Mouse (Mus musculus): ENCODE measurements at regions not wholly inside any gene's neighbourhood (a gene's known extent, or its start where the extent isn't known, plus 50 kb on each side); places are given as distances from the start of the nearest gene placed in this dataset.

GRCm38 (mm10) chr2:159014553-159014952, 219.9 kb downstream of the Dhx35 start:
- H3K27ac ChIP-seq (ENCODE audit: insufficient read depth, low read length) = no peak overlapping the region
- TF ChIP-seq POLR2A (IDR thresholded peaks at IDR 0.05; ENCODE audit: low read depth, low read length) = no peak
- TF ChIP-seq CTCF (IDR thresholded peaks at IDR 0.05; ENCODE audit: extremely low read depth, insufficient read depth, insufficient read length, insufficient replicate concordance) = no peak
- no peak for DNase-seq (ENCODE audit: low read depth in 1 of 2, low spot score in 2 of 2)
- no peaks in the 10 kb centered on the region for H3K36me3 ChIP-seq (ENCODE audit: control insufficient read depth, insufficient read depth, low read length)
- no peak overlapping the region for H3K4me3 ChIP-seq (ENCODE audit: extremely low read depth, insufficient read depth, insufficient read length)
- no peaks in the 10 kb centered on the region for H3K27me3 ChIP-seq (ENCODE audit: control insufficient read depth, insufficient read depth, low read length)
- 80% methylated on average over 8 of the region's 8 CpGs for WGBS
- H3K4me1 ChIP-seq (ENCODE audit: control insufficient read depth, insufficient read depth, insufficient read length) = no peaks in the 10 kb centered on the region

DNA sequence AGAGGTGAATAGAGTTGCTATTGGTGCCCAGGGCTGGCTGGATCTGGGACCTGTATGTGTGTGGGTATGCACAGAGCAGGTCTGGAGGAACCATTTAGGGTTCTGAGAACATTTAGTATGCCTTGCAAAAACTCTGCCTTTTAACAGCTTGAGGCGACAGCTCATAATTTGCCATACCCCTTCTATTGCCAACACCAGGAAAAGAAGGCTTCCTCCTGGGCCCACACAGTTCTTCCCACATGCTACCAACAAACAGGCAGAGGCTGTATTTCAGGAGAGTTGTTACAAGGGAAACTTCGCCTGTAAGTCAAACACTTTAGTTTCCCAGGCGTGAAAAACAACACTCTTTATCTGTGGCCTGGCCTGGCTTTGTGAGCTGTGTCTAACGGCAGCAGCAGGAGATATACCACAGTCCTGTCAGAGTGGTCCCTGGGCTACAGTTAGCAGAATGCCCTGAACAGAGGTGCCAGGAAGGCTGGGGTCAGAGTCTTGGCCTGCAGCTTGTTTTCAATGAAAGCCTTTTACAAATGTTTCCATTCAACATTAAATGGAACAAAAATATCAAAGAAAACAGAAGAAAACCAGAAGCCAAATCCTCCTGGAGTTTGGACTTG, 225.4 kb downstream of the Dhx35 start:
- no peaks in the 10 kb centered on the region for H3K36me3 ChIP-seq (ENCODE audit: control insufficient read depth, insufficient read depth, low read length)
- WGBS = 61% methylated on average over 4 of the region's 4 CpGs
- no peaks in the 10 kb centered on the region for H3K4me1 ChIP-seq (ENCODE audit: control insufficient read depth, insufficient read depth, insufficient read length)
- H3K4me3 ChIP-seq (ENCODE audit: extremely low read depth, insufficient read depth, insufficient read length) = no peak overlapping the region
- no peak for DNase-seq (ENCODE audit: low read depth in 1 of 2, low spot score in 2 of 2)
- no peak overlapping the region for H3K27ac ChIP-seq (ENCODE audit: insufficient read depth, low read length)
- no peaks in the 10 kb centered on the region for H3K27me3 ChIP-seq (ENCODE audit: control insufficient read depth, insufficient read depth, low read length)
- no peak for TF ChIP-seq CTCF (IDR thresholded peaks at IDR 0.05; ENCODE audit: extremely low read depth, insufficient read depth, insufficient read length, insufficient replicate concordance)
- TF ChIP-seq POLR2A (IDR thresholded peaks at IDR 0.05; ENCODE audit: low read depth, low read length) = no peak

DNA sequence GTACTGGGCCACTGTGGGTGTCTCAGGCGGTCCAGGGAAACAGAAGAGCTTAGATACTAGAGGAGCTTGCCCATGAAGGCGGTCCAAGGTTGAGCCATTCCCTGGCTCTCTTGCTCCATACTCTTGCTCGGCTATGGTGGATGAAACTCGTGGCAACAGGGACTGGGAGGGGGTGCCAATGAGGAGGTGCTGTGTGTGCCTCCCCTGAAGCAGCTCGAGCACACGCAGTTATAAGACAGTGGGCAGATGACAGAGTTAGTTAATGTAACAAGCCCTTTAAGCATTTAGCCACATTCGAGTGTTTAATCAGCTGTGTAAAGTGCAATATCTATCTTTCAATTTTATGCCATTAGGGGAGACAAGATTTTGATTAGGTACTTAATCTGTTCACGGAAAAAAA, 237.5 kb downstream of the Dhx35 start:
- Histone ChIP-seq H3K27ac (ENCODE audit: insufficient read depth, low read length) (no peak overlapping the region), H3K4me3 (ENCODE audit: extremely low read depth, insufficient read depth, insufficient read length) (no peak overlapping the region), H3K4me1 (ENCODE audit: control insufficient read depth, insufficient read depth, insufficient read length) (no peaks in the 10 kb centered on the region), H3K36me3 (ENCODE audit: control insufficient read depth, insufficient read depth, low read length) (no peaks in the 10 kb centered on the region), H3K27me3 (ENCODE audit: control insufficient read depth, insufficient read depth, low read length) (no peaks in the 10 kb centered on the region)
- DNase-seq (ENCODE audit: low read depth in 1 of 2, low spot score in 2 of 2) = no peak
- TF ChIP-seq CTCF (IDR thresholded peaks at IDR 0.05; ENCODE audit: extremely low read depth, insufficient read depth, insufficient read length, insufficient replicate concordance) = no peak
- TF ChIP-seq POLR2A (IDR thresholded peaks at IDR 0.05; ENCODE audit: low read depth, low read length) = no peak
- 84% methylated on average over 8 of the region's 8 CpGs for WGBS

DNA sequence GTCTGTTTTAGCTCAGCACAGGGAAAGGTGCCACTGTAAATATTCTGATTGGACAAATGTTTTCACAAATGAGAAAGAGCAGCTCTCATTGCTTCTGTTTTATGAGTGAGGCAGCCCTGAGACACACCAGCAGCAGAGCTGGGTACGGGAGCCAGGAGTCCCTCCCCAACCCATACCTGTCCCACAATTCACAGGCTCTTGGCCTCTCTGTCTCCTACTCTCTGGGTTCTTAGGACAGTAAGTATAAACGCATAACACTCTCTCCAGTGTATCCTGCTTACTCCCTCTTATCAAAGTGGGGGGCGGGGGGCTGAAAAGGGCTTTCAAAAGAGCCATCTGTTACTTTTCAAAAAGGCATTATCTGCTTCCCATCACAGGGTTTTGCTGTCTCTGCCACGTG, 245.3 kb downstream of the Dhx35 start:
- Histone ChIP-seq H3K27ac (ENCODE audit: insufficient read depth, low read length) (no peak overlapping the region), H3K27me3 (ENCODE audit: control insufficient read depth, insufficient read depth, low read length) (no peaks in the 10 kb centered on the region), H3K36me3 (ENCODE audit: control insufficient read depth, insufficient read depth, low read length) (no peaks in the 10 kb centered on the region), H3K4me3 (ENCODE audit: extremely low read depth, insufficient read depth, insufficient read length) (no peak overlapping the region), H3K4me1 (ENCODE audit: control insufficient read depth, insufficient read depth, insufficient read length) (no peaks in the 10 kb centered on the region)
- WGBS = 42% methylated on average over 4 of the region's 4 CpGs
- no peak for TF ChIP-seq POLR2A (IDR thresholded peaks at IDR 0.05; ENCODE audit: low read depth, low read length)
- no peak for TF ChIP-seq CTCF (IDR thresholded peaks at IDR 0.05; ENCODE audit: extremely low read depth, insufficient read depth, insufficient read length, insufficient replicate concordance)
- no peak for DNase-seq (ENCODE audit: low read depth in 1 of 2, low spot score in 2 of 2)

GRCm38 (mm10) chr2:159053534-159053933, 258.9 kb downstream of the Dhx35 start:
- Histone ChIP-seq H3K27me3 (ENCODE audit: control insufficient read depth, insufficient read depth, low read length) (no peaks in the 10 kb centered on the region), H3K4me1 (ENCODE audit: control insufficient read depth, insufficient read depth, insufficient read length) (no peaks in the 10 kb centered on the region), H3K4me3 (ENCODE audit: extremely low read depth, insufficient read depth, insufficient read length) (no peak overlapping the region), H3K27ac (ENCODE audit: insufficient read depth, low read length) (no peak overlapping the region), H3K36me3 (ENCODE audit: control insufficient read depth, insufficient read depth, low read length) (no peaks in the 10 kb centered on the region)
- TF ChIP-seq CTCF (IDR thresholded peaks at IDR 0.05; ENCODE audit: extremely low read depth, insufficient read depth, insufficient read length, insufficient replicate concordance) (no peak), POLR2A (IDR thresholded peaks at IDR 0.05; ENCODE audit: low read depth, low read length) (no peak)
- 40% methylated on average over 10 of the region's 10 CpGs for WGBS
- DNase-seq (ENCODE audit: low read depth in 1 of 2, low spot score in 2 of 2) = no peak

GRCm38 (mm10) chr2:159053936-159054335, 259.3 kb downstream of the Dhx35 start:
- TF ChIP-seq CTCF (IDR thresholded peaks at IDR 0.05; ENCODE audit: extremely low read depth, insufficient read depth, insufficient read length, insufficient replicate concordance) (peak; percentile 31; the same call in 1 of the 2 replicates), POLR2A (IDR thresholded peaks at IDR 0.05; ENCODE audit: low read depth, low read length) (no peak)

GRCm38 (mm10) chr2:159054451-159054850, 259.8 kb downstream of the Dhx35 start:
- no peak overlapping the region for H3K4me3 ChIP-seq (ENCODE audit: extremely low read depth, insufficient read depth, insufficient read length)
- no peaks in the 10 kb centered on the region for H3K4me1 ChIP-seq (ENCODE audit: control insufficient read depth, insufficient read depth, insufficient read length)
- no peaks in the 10 kb centered on the region for H3K27me3 ChIP-seq (ENCODE audit: control insufficient read depth, insufficient read depth, low read length)
- WGBS = 80% methylated on average over 3 of the region's 3 CpGs
- TF ChIP-seq CTCF (IDR thresholded peaks at IDR 0.05; ENCODE audit: extremely low read depth, insufficient read depth, insufficient read length, insufficient replicate concordance) = no peak
- no peak for TF ChIP-seq POLR2A (IDR thresholded peaks at IDR 0.05; ENCODE audit: low read depth, low read length)
- DNase-seq (ENCODE audit: low read depth in 1 of 2, low spot score in 2 of 2) = no peak
- no peaks in the 10 kb centered on the region for H3K36me3 ChIP-seq (ENCODE audit: control insufficient read depth, insufficient read depth, low read length)
- H3K27ac ChIP-seq (ENCODE audit: insufficient read depth, low read length) = peak overlapping the region; percentile 18; the same call in 1 of the 2 replicates

More at GRCm38 (mm10) chr2:159053936-159054335, 259.3 kb downstream of the Dhx35 start:
- no peaks in the 10 kb centered on the region for H3K36me3 ChIP-seq (ENCODE audit: control insufficient read depth, insufficient read depth, low read length)
- no peaks in the 10 kb centered on the region for H3K27me3 ChIP-seq (ENCODE audit: control insufficient read depth, insufficient read depth, low read length)
- peak overlapping the region; percentile 18; the same call in 1 of the 2 replicates for H3K27ac ChIP-seq (ENCODE audit: insufficient read depth, low read length)
- 62% methylated on average over 4 of the region's 4 CpGs for WGBS
- no peaks in the 10 kb centered on the region for H3K4me1 ChIP-seq (ENCODE audit: control insufficient read depth, insufficient read depth, insufficient read length)
- no peak overlapping the region for H3K4me3 ChIP-seq (ENCODE audit: extremely low read depth, insufficient read depth, insufficient read length)
- peak in 1 of 2 experiments; percentile 7 for DNase-seq (ENCODE audit: low read depth in 1 of 2, low spot score in 2 of 2)
